Mouse (Mus musculus): ENCODE results near the gene Adamts7. TPM values are rescaled to one million over a fixed set of nuclear protein-coding genes. Genes with fewer than 3 reads are reported as not detected.

Adamts7 gene
- polyA plus RNA-seq, 1 experiment from 2014 or later: 14.9 TPM

DNA sequence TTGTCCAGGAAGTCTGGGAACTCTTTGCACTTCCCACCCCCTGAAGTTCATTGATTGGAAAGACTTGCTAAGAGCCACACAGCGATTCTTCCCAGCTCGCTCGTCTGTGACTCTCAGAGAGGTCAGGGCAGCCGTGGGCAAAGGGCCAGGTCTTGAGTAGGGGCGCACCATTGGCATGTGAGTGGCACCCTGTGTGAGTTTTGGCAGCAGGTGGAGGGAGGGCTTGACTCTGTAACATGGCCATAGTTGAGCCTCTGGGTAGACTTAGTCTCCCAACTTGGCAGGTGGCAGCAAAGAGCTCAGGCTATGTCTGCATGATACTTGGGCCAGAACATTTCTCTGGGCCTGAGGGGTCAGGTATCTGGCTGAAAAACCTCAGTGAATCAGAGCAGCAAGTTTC is 3.7 kb downstream of the Adamts7 start:
- H3K4me3 ChIP-seq: no peak overlapping the region
- H3K36me3 ChIP-seq (replicated peaks): peaks cover 4% of the 10 kb centered on the region
- H3K27me3 ChIP-seq (replicated peaks; ENCODE audit: low read depth, poor library complexity, severe bottlenecking): peaks cover 11% of the 10 kb centered on the region
- no peak overlapping the region for H3K27ac ChIP-seq (replicated peaks)
- no peaks in the 10 kb centered on the region for H3K9me3 ChIP-seq
- H3K4me1 ChIP-seq: peaks cover 21% of the 10 kb centered on the region
- no peak for DNase-seq (ENCODE audit: low spot score)
- 80% methylated on average over 5 of the region's 5 CpGs for WGBS

DNA sequence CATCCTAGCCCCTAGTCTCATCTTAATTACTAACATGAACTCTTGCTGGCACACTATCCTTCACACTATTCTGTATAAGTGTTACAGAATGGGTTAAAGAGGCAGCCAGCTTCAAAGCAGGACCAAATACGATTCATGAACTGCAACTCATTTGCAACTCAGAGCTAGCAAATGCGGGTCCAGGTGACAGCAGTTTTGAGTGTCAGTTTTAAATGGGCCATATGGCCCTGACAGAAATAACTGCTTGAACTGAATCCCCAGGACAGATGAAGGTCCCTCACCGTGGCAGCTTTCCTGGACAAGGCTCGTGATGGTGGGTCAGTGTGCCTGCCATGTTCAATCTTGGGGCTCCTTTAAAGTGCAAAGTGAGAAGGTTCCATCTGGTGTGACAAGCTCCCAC is 7.1 kb downstream of the Adamts7 start:
- DNase-seq (ENCODE audit: low spot score): no peak
- H3K27ac ChIP-seq (replicated peaks): no peak overlapping the region
- peaks cover 38% of the 10 kb centered on the region for H3K36me3 ChIP-seq (replicated peaks)
- H3K9me3 ChIP-seq: no peaks in the 10 kb centered on the region
- no peaks in the 10 kb centered on the region for H3K4me1 ChIP-seq
- H3K4me3 ChIP-seq: no peak overlapping the region
- WGBS: 78% methylated on average over 4 of the region's 4 CpGs
- H3K27me3 ChIP-seq (replicated peaks; ENCODE audit: low read depth, poor library complexity, severe bottlenecking): no peaks in the 10 kb centered on the region; the same call in none of the 2 replicates

DNA sequence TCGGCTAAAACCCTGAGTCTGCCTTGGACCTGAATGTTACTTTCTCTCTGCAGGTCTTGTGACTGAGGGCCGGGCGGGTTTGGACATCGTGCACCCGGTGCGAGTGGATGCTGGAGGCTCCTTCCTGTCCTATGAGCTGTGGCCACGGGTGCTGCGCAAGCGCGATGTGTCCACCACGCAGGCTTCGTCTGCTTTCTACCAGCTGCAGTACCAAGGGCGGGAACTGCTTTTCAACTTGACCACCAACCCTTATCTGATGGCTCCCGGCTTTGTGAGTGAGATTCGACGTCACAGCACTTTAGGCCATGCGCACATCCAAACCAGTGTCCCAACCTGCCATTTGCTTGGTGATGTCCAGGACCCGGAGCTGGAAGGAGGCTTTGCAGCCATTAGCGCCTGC is 8.6 kb downstream of the Adamts7 start:
- Histone ChIP-seq H3K4me1 (no peaks in the 10 kb centered on the region), H3K27me3 (replicated peaks; ENCODE audit: low read depth, poor library complexity, severe bottlenecking) (no peaks in the 10 kb centered on the region), H3K27ac (replicated peaks) (no peak overlapping the region), H3K9me3 (no peaks in the 10 kb centered on the region), H3K36me3 (replicated peaks) (peaks cover 51% of the 10 kb centered on the region), H3K4me3 (no peak overlapping the region)
- 95% methylated on average over 19 of the region's 19 CpGs for WGBS
- no peak for DNase-seq (ENCODE audit: low spot score)

DNA sequence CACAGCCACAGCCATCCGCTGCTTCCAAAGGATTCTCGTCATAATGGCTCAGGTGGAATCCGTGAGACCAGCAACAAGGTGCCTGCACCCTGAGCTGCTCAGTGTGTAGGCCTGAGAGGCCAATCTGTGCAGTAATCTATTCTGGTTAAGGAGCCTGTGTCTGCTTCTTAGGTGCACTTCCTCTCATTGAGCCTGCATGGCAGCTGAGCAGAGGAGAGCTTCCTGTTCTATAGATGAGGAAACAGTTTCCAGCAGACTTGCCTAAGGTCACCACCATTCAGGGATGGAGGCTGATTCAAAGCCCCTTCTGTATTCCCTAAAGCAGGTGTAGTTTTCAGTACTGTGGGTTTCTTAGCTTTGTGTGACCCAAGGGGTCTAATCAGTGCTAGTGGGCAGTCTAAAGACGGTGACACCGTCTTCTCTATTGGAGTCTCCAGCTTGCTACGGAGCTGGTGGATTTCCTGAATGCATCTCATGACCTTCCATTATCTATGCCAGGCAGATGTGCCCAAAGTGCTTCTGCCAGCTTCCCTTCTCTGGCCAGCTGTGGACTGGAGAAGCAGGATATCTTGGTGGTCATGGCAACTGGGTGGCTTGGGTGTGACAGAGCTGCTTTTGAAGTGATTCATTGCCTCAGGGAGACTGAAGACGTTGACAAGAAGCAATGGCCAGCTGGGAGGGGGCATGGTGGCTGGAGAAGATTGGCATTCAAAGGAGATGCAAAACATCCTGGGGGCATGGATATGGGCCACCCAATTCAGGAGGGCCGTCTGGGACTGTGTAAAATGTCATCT is 9.9 kb downstream of the Adamts7 start:
- H3K4me3 ChIP-seq: no peak overlapping the region
- no peak overlapping the region for H3K27ac ChIP-seq (replicated peaks)
- H3K36me3 ChIP-seq (replicated peaks): peaks cover 64% of the 10 kb centered on the region
- H3K9me3 ChIP-seq: no peaks in the 10 kb centered on the region
- H3K27me3 ChIP-seq (replicated peaks; ENCODE audit: low read depth, poor library complexity, severe bottlenecking): no peaks in the 10 kb centered on the region
- H3K4me1 ChIP-seq: no peaks in the 10 kb centered on the region
- WGBS: 71% methylated on average over 8 of the region's 8 CpGs
- no peak for DNase-seq (ENCODE audit: low spot score)

DNA sequence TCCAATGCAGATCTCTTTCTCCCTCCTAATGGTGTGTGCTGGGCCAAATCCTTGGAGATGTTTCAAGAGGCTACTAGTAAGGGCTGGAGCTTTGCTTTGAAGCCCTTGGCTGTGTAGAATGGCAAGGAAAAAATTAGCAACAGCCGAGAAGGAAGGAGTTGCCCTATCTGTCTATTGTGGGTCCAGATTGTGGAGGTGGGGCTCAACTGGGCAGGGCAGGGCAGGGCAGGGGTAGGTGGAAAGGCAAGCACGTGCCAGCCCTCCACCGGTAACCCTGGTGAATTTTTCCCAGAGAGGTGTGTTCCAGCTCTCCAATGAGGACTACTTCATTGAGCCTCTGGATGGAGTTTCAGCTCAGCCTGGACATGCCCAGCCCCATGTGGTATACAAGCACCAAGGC is 10.5 kb downstream of the Adamts7 start:
- Histone ChIP-seq H3K27me3 (replicated peaks; ENCODE audit: low read depth, poor library complexity, severe bottlenecking) (no peaks in the 10 kb centered on the region), H3K4me3 (no peak overlapping the region), H3K36me3 (replicated peaks) (peaks cover 70% of the 10 kb centered on the region), H3K27ac (replicated peaks) (no peak overlapping the region), H3K9me3 (no peaks in the 10 kb centered on the region), H3K4me1 (no peaks in the 10 kb centered on the region)
- DNase-seq (ENCODE audit: low spot score): no peak
- 89% methylated on average over 3 of the region's 3 CpGs for WGBS

DNA sequence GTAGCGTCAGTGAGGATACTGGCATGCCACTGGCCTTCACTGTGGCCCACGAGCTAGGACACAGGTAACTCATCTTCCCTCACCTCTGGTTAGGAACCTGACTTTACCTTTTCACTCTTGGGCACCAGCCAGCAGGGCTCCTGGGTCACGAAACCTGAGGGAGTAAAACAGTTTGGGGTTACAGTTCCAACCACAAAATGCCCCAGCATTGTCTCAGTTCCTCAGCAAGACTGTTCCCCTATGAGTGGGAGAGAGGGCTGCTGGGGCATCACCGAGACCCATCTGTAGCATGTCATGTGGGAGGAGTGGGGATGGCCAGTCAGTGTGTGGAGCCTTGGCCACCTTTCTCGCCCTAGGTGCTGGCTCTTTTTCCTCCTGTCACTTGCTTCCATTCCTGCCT is 16.5 kb downstream of the Adamts7 start:
- no peaks in the 10 kb centered on the region for H3K4me1 ChIP-seq
- H3K36me3 ChIP-seq (replicated peaks): peaks cover 65% of the 10 kb centered on the region
- DNase-seq (ENCODE audit: low spot score): no peak
- no peaks in the 10 kb centered on the region for H3K27me3 ChIP-seq (replicated peaks; ENCODE audit: low read depth, poor library complexity, severe bottlenecking)
- H3K27ac ChIP-seq (replicated peaks): no peak overlapping the region
- H3K9me3 ChIP-seq: no peaks in the 10 kb centered on the region
- no peak overlapping the region for H3K4me3 ChIP-seq
- WGBS: 80% methylated on average over 5 of the region's 5 CpGs

DNA sequence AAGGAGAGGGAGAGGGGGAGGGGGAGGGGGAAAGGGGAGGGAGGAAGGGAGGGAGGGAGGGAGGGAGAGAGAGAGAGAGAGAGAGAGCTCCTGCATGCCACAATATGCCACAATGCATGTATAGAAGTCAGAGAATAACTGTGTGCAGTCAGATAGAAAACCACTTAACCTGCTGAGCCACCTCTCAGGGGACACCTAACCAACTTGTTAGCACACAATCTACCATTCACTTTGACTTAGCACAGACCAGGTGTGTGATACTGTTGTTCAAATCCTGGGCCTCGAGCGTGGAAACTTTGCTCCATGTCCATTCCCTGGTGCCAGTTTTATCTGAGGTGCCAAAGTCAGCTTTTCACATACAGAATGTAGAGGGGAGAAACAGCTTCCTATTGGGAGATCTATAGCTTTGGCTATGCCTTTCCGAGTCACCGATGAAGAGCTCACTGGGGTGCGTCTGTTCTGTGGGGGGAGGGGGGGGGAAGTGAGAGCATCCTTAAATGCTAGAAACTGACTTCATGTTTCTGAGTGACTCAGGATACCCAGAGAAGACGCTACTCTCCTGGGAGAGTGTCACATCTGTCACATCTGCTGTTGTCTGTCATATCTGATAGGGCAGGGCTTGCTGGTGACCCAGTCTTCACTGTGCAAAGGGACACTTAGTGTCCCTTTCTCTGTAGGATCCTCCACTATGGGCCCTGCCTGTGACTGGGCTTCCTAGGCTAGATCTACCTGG is 19.0 kb downstream of the Adamts7 start:
- no peaks in the 10 kb centered on the region for H3K27me3 ChIP-seq (replicated peaks; ENCODE audit: low read depth, poor library complexity, severe bottlenecking)
- no peak overlapping the region for H3K4me3 ChIP-seq
- H3K36me3 ChIP-seq (replicated peaks): peaks cover 63% of the 10 kb centered on the region
- H3K4me1 ChIP-seq: 0 out of 2 replicates have a peak, but pooled peaks cover 6% of the 10 kb centered on the region
- WGBS: 85% methylated on average over 6 of the region's 6 CpGs
- H3K27ac ChIP-seq (replicated peaks): no peak overlapping the region
- no peak for DNase-seq (ENCODE audit: low spot score)
- H3K9me3 ChIP-seq: no peaks in the 10 kb centered on the region

DNA sequence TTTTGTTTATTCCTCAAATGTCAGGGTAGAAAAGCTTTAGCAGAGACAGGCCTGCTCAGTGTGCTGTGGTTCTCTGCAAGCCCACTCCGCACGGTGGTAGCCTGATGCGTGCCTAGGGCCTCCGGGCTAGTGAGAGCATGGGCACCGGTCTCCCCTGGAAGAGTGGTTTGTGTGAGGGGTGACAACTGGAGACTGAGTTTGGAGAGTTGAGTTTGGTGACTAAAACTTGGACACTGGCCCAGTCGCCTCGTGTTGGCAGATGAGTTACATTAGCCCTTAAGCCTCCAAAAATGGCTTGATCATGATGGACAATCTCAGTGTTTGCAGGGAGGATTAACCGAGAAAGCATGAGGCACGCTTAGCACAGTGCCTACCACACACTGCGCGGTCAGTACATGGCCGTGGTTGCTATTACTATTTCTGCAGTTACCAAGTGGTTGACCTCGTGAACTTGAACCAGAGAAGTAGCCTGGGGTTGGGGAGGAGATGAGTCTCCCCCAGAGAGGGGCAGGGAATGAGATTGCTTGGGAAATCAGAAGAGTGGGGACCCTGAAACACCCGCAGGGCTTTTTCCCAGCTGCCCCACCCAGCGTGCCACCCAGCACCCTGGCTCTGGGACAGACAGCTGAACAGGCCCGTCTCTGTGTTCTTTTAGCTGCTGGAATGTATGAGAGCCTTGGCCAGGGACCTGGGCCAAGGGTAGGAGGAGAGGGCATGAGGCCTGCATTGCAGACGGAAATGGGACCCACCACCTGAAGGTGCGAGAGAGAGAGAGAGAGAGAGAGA is 20.0 kb downstream of the Adamts7 start:
- no peaks in the 10 kb centered on the region for H3K9me3 ChIP-seq
- no peak overlapping the region for H3K4me3 ChIP-seq
- 0 out of 2 replicates have a peak, but pooled peaks cover 6% of the 10 kb centered on the region for H3K4me1 ChIP-seq
- no peak overlapping the region for H3K27ac ChIP-seq (replicated peaks)
- 85% methylated on average over 18 of the region's 18 CpGs for WGBS
- H3K36me3 ChIP-seq (replicated peaks): peaks cover 63% of the 10 kb centered on the region
- no peak for DNase-seq (ENCODE audit: low spot score)
- H3K27me3 ChIP-seq (replicated peaks; ENCODE audit: low read depth, poor library complexity, severe bottlenecking): no peaks in the 10 kb centered on the region

DNA sequence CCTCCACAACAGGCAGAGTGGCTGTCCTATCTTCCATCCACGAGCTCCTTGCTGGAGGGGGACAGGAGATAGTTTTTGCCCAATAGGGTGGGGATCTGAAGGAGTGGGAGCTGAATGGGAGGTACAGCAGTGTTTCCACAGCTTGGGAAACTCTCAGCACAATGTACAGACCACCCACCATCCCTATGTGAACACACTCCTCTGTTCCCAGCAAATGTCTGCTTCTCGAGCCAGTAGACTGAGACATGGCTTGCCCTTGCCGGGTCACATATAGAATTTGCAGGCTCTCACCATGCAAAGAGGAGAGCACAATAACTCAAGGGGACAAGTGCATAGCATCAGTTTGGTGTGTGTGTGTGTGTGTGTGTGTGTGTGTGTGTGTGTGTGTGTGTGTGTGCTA is 20.7 kb downstream of the Adamts7 start:
- Histone ChIP-seq H3K27ac (replicated peaks) (no peak overlapping the region), H3K4me1 (0 out of 2 replicates have a peak, but pooled peaks cover 6% of the 10 kb centered on the region), H3K9me3 (no peaks in the 10 kb centered on the region), H3K4me3 (no peak overlapping the region), H3K27me3 (replicated peaks; ENCODE audit: low read depth, poor library complexity, severe bottlenecking) (no peaks in the 10 kb centered on the region), H3K36me3 (replicated peaks) (peaks cover 63% of the 10 kb centered on the region)
- 83% methylated on average over 3 of the region's 3 CpGs for WGBS
- DNase-seq (ENCODE audit: low spot score): no peak

DNA sequence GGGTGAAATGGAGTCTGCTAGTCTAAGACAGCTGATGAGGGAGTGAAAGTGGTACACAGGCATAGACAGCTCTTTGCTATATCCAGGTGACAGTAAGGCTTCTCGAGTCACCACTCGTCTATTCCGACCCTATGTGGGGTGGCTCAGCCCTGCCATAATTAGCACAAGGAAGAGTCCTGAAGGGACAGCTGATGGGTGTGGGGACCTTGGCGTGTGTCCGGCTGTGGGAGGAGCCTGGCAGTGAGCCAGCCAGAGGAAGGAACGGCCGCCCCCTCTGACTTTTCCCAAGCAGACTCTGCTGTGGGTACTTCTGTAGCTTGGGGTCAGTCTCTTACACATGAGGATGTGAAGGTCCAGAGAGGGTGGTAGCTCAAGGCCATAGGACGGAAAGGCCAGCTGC is 21.2 kb downstream of the Adamts7 start:
- Histone ChIP-seq H3K27me3 (replicated peaks; ENCODE audit: low read depth, poor library complexity, severe bottlenecking) (no peaks in the 10 kb centered on the region), H3K27ac (replicated peaks) (no peak overlapping the region), H3K4me1 (0 out of 2 replicates have a peak, but pooled peaks cover 6% of the 10 kb centered on the region), H3K36me3 (replicated peaks) (peaks cover 63% of the 10 kb centered on the region), H3K4me3 (no peak overlapping the region), H3K9me3 (no peaks in the 10 kb centered on the region)
- no peak for DNase-seq (ENCODE audit: low spot score)
- 82% methylated on average over 8 of the region's 8 CpGs for WGBS

DNA sequence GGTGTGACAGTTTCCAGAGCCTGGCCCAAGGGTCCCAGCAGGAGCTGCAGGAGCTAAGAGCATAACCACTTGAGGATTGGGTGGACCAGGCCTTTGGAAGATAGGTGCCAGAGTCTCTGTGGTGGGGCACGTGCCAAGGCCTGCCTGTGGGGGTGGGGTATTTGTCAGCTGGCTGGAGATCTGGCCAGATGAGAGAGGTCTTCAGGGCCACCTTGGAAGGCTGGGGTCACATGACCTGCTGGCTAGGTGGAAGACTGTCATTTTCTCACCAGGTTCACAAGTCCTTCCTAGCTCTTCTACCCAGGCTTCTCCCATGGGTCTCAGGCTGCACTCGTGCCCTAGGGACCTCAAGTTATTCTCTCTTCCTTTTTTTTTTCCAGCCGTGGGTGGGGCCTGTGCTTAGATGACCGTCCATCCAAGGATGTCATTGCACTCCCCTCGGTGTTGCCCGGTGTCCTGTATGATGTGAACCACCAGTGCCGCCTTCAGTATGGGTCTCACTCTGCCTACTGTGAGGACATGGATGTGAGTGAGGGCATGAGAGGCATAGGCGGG is 22.6 kb downstream of the Adamts7 start:
- Histone ChIP-seq H3K9me3 (no peaks in the 10 kb centered on the region), H3K4me1 (0 out of 2 replicates have a peak, but pooled peaks cover 6% of the 10 kb centered on the region), H3K4me3 (no peak overlapping the region), H3K27ac (replicated peaks) (no peak overlapping the region), H3K36me3 (replicated peaks) (peaks cover 62% of the 10 kb centered on the region), H3K27me3 (replicated peaks; ENCODE audit: low read depth, poor library complexity, severe bottlenecking) (no peaks in the 10 kb centered on the region)
- 87% methylated on average over 8 of the region's 8 CpGs for WGBS
- DNase-seq (ENCODE audit: low spot score): no peak

DNA sequence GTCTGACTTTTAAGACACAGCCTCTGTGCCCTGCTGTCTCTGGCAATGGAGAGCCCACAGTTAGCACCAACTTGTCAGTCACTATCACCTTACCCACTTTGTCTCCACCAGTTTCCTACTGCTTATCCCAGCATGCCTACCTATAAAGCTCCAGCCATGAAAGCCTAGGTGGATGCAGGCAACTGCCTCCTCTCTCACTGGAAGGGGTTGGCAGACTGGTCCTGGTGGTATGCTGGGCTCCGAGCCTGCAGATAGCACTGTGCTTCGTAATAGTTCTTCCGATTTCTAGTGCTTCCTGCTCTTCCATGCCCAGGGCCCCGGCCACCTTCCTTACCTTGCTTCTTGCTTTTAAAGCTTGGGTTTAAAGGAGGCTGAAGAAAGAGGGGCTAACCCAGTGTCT is 26.0 kb downstream of the Adamts7 start:
- Histone ChIP-seq H3K36me3 (replicated peaks) (peaks cover 90% of the 10 kb centered on the region), H3K27me3 (replicated peaks; ENCODE audit: low read depth, poor library complexity, severe bottlenecking) (no peaks in the 10 kb centered on the region), H3K27ac (replicated peaks) (no peak overlapping the region), H3K4me3 (no peak overlapping the region), H3K4me1 (0 out of 2 replicates have a peak, but pooled peaks cover 6% of the 10 kb centered on the region), H3K9me3 (no peaks in the 10 kb centered on the region)
- DNase-seq (ENCODE audit: low spot score): no peak
- WGBS: 92% methylated on average over 4 of the region's 4 CpGs

Data from embryonic facial prominence, embryonic 10.5 days (tissue).